Comparison of ENCODE assay signal across 21 mouse cellular contexts in the genomic region with DNA sequence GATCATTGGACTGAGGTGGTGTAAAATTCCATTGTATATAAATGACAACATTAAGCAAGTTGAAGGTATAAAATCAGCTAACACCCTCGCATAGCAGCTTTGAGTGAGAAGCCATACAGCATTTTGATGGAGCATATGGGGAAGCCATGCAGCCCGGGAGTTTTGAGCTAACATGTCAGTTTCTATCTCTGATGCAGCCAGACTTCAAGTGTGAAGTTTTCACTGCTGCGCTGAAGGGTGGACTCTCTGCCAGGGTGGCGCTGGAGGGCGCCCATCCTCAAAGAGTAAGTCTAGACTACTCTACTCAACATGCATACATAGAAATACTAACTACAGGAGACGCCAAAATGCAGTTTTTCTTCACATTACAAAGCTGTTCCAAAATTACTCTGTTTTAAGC.
"Had no signal": no experiment of that assay in that cellular context is flagged by ENCODE, and none has a peak within 500 bp of the region (broad histone marks: within the 10 kb centered on the region; RNA-seq: fewer than 3 reads in every experiment).

No protein-coding gene starts in this region.

- H3K4me2 ChIP-seq: limb, embryonic 13.5 days; liver, embryonic 12.5 days; liver, embryonic 15.5 days; lung, embryonic 15.5 days; midbrain, embryonic 13.5 days had no signal

- ATAC-seq: liver, embryonic 12.5 days; midbrain, embryonic 13.5 days; midbrain, embryonic 16.5 days had no signal

- H3K36me3 ChIP-seq: limb, embryonic 10.5 days; limb, embryonic 13.5 days; liver, embryonic 12.5 days; liver, embryonic 15.5 days; lung, embryonic 15.5 days; midbrain, embryonic 10.5 days; midbrain, embryonic 13.5 days had no signal

- H3K4me3 ChIP-seq: layer of hippocampus, adult 2 months; limb, embryonic 10.5 days; limb, embryonic 13.5 days; liver, embryonic 12.5 days; liver, embryonic 15.5 days; lung, embryonic 15.5 days; megakaryocyte, embryonic 14.5 days; midbrain, embryonic 10.5 days; midbrain, embryonic 13.5 days; myocyte had no signal

- H3K4me1 ChIP-seq: limb, embryonic 10.5 days; limb, embryonic 13.5 days; liver, embryonic 12.5 days; liver, embryonic 15.5 days; lung, embryonic 15.5 days; midbrain, embryonic 10.5 days; midbrain, embryonic 13.5 days had no signal

- H3K9ac ChIP-seq: limb, embryonic 13.5 days; liver, embryonic 12.5 days; liver, embryonic 15.5 days; lung, embryonic 15.5 days; midbrain, embryonic 13.5 days had no signal

- H3K27ac ChIP-seq: kidney, postnatal 0 days; layer of hippocampus, adult 2 months; limb, embryonic 10.5 days; limb, embryonic 13.5 days; liver, embryonic 12.5 days; liver, embryonic 15.5 days; lung, embryonic 15.5 days; midbrain, embryonic 10.5 days; midbrain, embryonic 13.5 days had no signal

- DNase-seq: kidney, adult 2 months; kidney, postnatal 25 days; layer of hippocampus, adult 9-11 months; liver; lung, adult 18-20 months; lung, postnatal 10 days; lung, postnatal 36 days; thymus, adult 18-20 months; thymus, postnatal 36 days had no signal

- H3K9me3 ChIP-seq: limb, embryonic 10.5 days; limb, embryonic 13.5 days; liver, embryonic 12.5 days; liver, embryonic 15.5 days; lung, embryonic 15.5 days; midbrain, embryonic 10.5 days; midbrain, embryonic 13.5 days had no signal

- H3K27me3 ChIP-seq: limb, embryonic 13.5 days; liver, embryonic 12.5 days; liver, embryonic 15.5 days; lung, embryonic 15.5 days; midbrain, embryonic 13.5 days had no signal
